Mouse (Mus musculus) bone marrow, adult 2 months (tissue): ENCODE measurements around the gene Nlrc3. TPM values are rescaled to one million over a fixed set of nuclear protein-coding genes. Genes with fewer than 3 reads are reported as not detected.

Experiments used
- H3K27ac ChIP-seq: fragments of 200-500 bp; 2 replicates; pipeline ENCODE4 v1.5.1; 2012; ENCODE audit warnings: low read depth, mild to moderate bottlenecking, control low read depth, inconsistent platforms, low read length; ENCODE audit not compliant: control insufficient read depth, poor library complexity, insufficient read depth
- H3K4me1 ChIP-seq: fragments of 200-500 bp; 2 replicates; pipeline ENCODE4 v1.6.1; 2011; ENCODE audit warnings: low read length; ENCODE audit not compliant: control insufficient read depth, insufficient read depth
- H3K4me3 ChIP-seq: fragments of 200-500 bp; replicated peaks from 2 replicates; pipeline ENCODE3; 2011; ENCODE audit warnings: mild to moderate bottlenecking, low read depth, low read length, control low read depth; ENCODE audit not compliant: control insufficient read depth
- CTCF ChIP-seq: fragments of 200-500 bp; IDR thresholded peaks from 2 replicates; pipeline ENCODE4 v1.5.1; 2011; ENCODE audit warnings: low read length, control low read depth; ENCODE audit not compliant: control insufficient read depth, insufficient read depth
- POLR2A ChIP-seq: fragments of 200-500 bp; IDR thresholded peaks from 2 replicates; pipeline ENCODE4 v1.6.1; 2011; ENCODE audit warnings: low read depth, mild to moderate bottlenecking, control low read depth, low read length, borderline replicate concordance; ENCODE audit not compliant: control insufficient read depth
- WGBS: fragments of 180-500 bp; shearing (Covaris S2); methylation state at CpG from one replicate; pipeline ENCODE4 v1.1.7; 2018; 5-methylcytosine and 5-hydroxymethylcytosine counted together
- polyA plus RNA-seq: library from polyadenylated mRNA; stranded (reverse); fragments of >200 nt; gene quantifications from 2 replicates; pipeline ENCODE4 v1.2.4, GENCODE M21; 2011; ENCODE audit warnings: low replicate concordance; ENCODE audit not compliant: missing spikeins, insufficient read depth, insufficient read length

The Nlrc3 gene
- polyA plus RNA-seq, 1 experiment = 3.0 TPM

DNA sequence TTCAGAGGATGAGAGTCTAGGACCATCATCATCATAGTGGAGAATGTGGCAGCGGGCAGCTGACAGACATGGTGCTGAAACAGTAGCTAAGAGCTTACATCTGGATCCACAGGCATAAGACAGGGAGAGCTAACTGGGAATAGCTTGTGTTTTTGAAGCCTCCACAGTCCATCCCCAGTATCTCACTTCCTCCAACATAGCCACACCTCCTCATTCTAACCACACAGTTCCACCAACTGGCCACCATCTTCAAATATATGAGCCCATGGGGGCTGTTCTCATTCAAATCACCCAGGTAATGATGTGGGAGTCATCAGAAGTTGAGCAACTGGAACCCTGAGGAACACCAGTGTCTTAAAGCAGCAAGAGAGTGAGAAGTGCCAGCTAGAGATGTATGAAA lies 25.3 kb downstream of the Nlrc3 start:
- Histone ChIP-seq H3K4me3 (no peak overlapping the region), H3K27ac (no peak overlapping the region), H3K4me1 (no peaks in the 10 kb centered on the region)
- TF ChIP-seq CTCF (no peak), POLR2A (no peak)
- 81% methylated on average over 1 of the region's 1 CpGs for WGBS

- H3K4me1 ChIP-seq = 0 out of 2 replicates have a peak, but pooled peaks cover 1% of the 10 kb centered on the region
- no peak overlapping the region for H3K27ac ChIP-seq
- no peak for TF ChIP-seq POLR2A
- no peak for TF ChIP-seq CTCF
- H3K4me3 ChIP-seq = no peak overlapping the region
- whole genome bisulfite sequencing = 78% methylated on average over 4 of the region's 4 CpGs
These were observed 41.7 kb downstream of the Nlrc3 start for GRCm38 (mm10) chr16:3934701-3935100.

DNA sequence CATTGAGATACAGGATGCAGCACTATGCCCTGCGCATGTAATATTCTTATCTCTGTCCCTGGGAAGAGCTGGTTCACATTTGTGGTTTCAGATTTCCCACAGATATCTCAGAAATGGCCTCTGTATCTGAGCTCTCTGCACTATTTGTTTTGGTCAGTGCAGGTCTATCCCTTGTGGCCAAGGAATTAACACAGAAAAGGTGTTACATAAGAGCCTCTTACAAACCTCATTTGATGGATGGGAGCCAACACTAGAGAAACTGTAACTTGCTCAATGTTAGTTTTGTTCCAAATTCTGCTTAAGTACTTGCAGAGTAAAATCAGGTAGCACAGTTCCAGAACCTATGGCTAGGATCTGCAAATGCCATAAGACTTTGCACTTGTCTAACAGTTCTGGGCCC lies 42.3 kb downstream of the Nlrc3 start:
- peaks cover 2% of the 10 kb centered on the region; the same call in 1 of the 2 replicates for H3K4me1 ChIP-seq
- TF ChIP-seq POLR2A (no peak), CTCF (no peak)
- H3K27ac ChIP-seq = no peak overlapping the region
- no peak overlapping the region for H3K4me3 ChIP-seq
- WGBS = 52% methylated on average over 1 of the region's 1 CpGs

DNA sequence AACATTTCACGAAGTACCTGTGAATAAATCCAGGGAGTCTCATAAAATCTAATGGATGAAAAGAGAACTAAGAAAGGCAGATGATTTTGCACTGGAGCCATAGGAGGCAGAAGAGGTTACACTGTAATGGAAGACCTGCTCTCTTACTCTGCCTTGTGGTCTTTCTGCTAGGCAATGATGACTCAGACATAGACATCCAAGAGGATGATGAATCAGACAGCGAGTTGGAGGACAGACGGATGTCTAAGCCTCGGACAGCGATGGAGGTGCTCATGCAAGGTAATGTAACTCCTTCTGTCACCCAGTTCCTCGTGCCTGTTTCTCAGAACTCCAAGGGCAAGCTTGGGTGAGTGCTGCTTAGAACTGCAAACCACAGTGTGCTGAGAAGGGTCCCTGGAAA lies 42.9 kb downstream of the Nlrc3 start:
- H3K4me1 ChIP-seq = peaks cover 3% of the 10 kb centered on the region; the same call in 1 of the 2 replicates
- H3K27ac ChIP-seq = no peak overlapping the region
- 72% methylated on average over 6 of the region's 6 CpGs for WGBS
- no peak for TF ChIP-seq CTCF
- TF ChIP-seq POLR2A = no peak
- H3K4me3 ChIP-seq = no peak overlapping the region

GRCm38 (mm10) chr16:3929151-3929550 lies 47.3 kb downstream of the Nlrc3 start:
- 56% methylated on average over 7 of the region's 7 CpGs for WGBS
- Histone ChIP-seq H3K27ac (no peak overlapping the region; the same call in 1 of the 2 replicates), H3K4me3 (peak overlapping the region; percentile 17), H3K4me1 (peaks cover 3% of the 10 kb centered on the region; the same call in 1 of the 2 replicates)
- TF ChIP-seq CTCF (no peak), POLR2A (no peak)

DNA sequence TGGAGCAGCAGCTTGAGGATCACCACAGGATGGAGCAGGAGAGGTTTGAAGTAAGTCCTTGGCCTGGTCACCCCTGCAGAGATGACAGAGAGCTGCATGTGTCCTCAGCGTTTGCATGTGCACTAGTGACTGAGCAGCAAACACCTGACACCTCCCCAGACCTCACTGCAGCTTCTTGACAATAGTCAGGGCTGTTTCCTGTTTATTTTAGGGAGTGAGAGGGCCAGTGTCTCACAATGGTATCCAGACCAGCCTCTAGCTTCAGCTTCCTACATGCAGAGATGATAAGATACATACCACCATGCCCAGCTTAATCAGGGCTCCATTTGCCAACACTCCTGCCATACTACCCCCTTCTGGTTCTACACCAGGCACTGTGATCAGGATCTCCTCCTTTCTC lies 47.9 kb downstream of the Nlrc3 start:
- TF ChIP-seq CTCF = no peak
- TF ChIP-seq POLR2A = no peak
- 53% methylated on average over 1 of the region's 1 CpGs for WGBS
- Histone ChIP-seq H3K4me1 (peaks cover 1% of the 10 kb centered on the region; the same call in 1 of the 2 replicates), H3K27ac (no peak overlapping the region), H3K4me3 (no peak overlapping the region)

DNA sequence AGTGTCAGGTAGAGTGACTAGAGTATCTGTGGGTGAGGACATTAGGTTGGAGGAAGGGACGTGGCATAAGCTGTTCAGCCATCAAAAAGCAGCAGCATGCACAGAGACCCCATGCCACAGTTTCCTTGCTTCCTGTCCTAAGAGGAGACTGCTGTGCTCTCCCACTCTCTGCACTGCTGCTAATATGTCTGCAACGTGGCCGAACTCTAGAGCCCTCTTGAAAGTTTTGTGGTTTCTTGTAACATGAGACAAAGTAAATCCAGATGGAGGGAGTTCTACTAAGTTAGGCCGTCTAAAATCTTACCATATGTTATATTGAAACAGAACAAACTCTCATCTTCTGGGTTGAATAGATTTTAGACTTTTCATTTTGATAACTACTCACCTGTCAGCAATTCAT lies 52.5 kb downstream of the Nlrc3 start:
- Histone ChIP-seq H3K27ac (no peak overlapping the region), H3K4me3 (no peak overlapping the region), H3K4me1 (no peaks in the 10 kb centered on the region; the same call in 1 of the 2 replicates)
- TF ChIP-seq CTCF (no peak), POLR2A (no peak)
- WGBS = 88% methylated on average over 4 of the region's 4 CpGs

DNA sequence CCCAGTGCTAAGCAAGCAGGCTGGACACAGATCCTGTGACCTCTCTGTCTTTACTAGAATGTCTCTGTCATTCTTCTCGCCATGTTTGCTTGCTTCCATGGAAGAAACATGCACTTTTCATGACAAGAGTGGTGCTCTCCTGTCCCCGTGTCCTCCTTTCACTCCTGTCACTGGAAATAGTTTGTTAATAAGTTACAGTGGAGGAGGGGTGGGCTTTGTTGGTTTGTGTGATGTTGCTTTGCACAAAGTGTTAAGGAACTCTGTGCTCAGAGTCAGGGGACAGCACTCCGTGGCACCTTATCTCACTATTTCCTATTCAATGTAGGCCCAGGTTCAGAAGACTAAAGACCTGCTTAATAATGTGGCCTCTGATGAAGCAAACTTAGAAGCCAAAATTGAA lies 52.9 kb downstream of the Nlrc3 start:
- Histone ChIP-seq H3K4me1 (no peaks in the 10 kb centered on the region; the same call in 1 of the 2 replicates), H3K4me3 (no peak overlapping the region), H3K27ac (no peak overlapping the region)
- WGBS = 88% methylated on average over 3 of the region's 3 CpGs
- TF ChIP-seq POLR2A (no peak), CTCF (no peak)

- Histone ChIP-seq H3K27ac (no peak overlapping the region), H3K4me1 (no peaks in the 10 kb centered on the region; the same call in none of the 2 replicates), H3K4me3 (no peak overlapping the region)
- TF ChIP-seq POLR2A = no peak
- no peak for TF ChIP-seq CTCF
- WGBS = 79% methylated on average over 2 of the region's 2 CpGs
These were observed 55.7 kb downstream of the Nlrc3 start for GRCm38 (mm10) chr16:3920756-3921155.
